Mouse (Mus musculus): ENCODE results near the gene Fbxw5. TPM values are rescaled to one million over a fixed set of nuclear protein-coding genes. Genes with fewer than 3 reads are reported as not detected.

The Fbxw5 gene
- polyA plus RNA-seq, 1 experiment from 2014 or later: 81.1 TPM

DNA sequence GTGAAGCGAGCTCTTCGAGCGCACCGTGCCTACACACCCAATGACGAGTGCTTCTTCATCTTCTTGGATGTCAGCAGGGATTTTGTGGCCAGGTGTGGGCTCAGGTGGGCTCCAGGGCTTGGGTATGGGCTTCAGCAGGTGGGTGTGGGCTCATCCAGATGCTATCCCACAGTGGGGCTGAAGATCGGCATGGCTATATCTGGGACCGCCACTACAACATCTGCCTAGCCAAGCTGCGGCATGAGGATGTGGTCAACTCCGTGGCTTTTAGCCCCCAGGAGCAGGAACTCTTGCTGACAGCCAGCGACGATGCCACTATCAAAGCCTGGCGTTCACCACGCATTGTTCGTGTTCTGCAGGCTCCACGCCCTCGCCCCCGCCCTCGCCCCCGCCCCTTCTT lies 4.0 kb downstream of the Fbxw5 start:
- Histone ChIP-seq H3K4me2 (ENCODE audit: low read depth, low read length) (no peak overlapping the region), H3K36me3 (ENCODE audit: control insufficient read depth, insufficient read depth, low read length) (peaks cover 16% of the 10 kb centered on the region), H3K27me3 (ENCODE audit: control insufficient read depth, insufficient read depth, low read depth, low read length) (no peaks in the 10 kb centered on the region), H3K27ac (ENCODE audit: low read length) (no peak overlapping the region), H3K9ac (ENCODE audit: low read length) (no peak overlapping the region), H3K9me3 (ENCODE audit: control insufficient read depth, low read length) (no peaks in the 10 kb centered on the region), H3K4me3 (ENCODE audit: low read length) (no peak overlapping the region), H3K4me1 (replicated peaks; ENCODE audit: control insufficient read depth, insufficient read depth, low read length) (peaks cover 11% of the 10 kb centered on the region)
- WGBS: 89% methylated on average over 19 of the region's 19 CpGs
- no peak for ATAC-seq (ENCODE audit: low read depth)

DNA sequence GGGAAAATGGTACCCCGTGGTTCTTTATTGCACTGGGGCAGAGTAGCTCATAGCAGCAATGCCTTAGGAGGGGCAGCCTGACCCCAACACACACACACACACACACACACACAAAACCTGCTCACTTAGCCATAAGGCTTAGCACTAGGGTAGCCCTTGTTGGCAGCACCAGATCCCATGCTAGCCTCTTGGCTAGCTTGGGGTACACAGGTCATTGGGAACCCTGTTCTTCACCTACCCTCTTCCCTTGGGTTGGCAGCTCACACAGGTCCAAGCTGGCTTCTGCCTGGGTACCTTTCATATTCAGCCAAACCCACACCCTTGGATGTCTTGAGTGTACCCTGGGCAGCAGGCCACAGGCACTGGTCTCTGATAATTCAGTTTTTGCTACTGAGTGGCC lies 4.5 kb downstream of the Fbxw5 start:
- WGBS: 91% methylated on average over 1 of the region's 1 CpGs
- Histone ChIP-seq H3K4me2 (ENCODE audit: low read depth, low read length) (no peak overlapping the region), H3K27me3 (ENCODE audit: control insufficient read depth, insufficient read depth, low read depth, low read length) (no peaks in the 10 kb centered on the region), H3K36me3 (ENCODE audit: control insufficient read depth, insufficient read depth, low read length) (peaks cover 16% of the 10 kb centered on the region), H3K4me1 (replicated peaks; ENCODE audit: control insufficient read depth, insufficient read depth, low read length) (peaks cover 11% of the 10 kb centered on the region), H3K9ac (ENCODE audit: low read length) (no peak overlapping the region), H3K9me3 (ENCODE audit: control insufficient read depth, low read length) (no peaks in the 10 kb centered on the region), H3K27ac (ENCODE audit: low read length) (no peak overlapping the region), H3K4me3 (ENCODE audit: low read length) (no peak overlapping the region)
- ATAC-seq (ENCODE audit: low read depth): no peak

DNA sequence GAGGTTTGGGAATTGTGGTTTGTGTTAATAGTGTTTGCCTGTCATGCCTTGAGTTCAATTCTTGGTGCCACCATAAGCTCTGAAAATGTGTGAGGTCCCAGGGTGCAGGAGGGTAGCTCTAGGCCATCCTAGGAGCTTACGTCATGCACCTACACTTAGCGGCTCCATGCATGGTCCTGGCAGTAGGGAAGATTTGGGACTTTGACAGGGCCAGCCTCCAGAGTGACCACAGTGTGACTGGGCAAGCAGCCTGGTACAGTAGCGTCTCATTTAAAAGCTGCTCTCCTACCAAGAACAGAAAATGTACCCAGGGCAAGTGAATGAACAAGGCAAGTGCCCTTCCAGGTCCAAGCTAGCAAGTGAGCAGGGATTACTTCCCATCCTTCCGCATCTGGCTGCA lies 5.3 kb downstream of the Fbxw5 start:
- H3K4me2 ChIP-seq (ENCODE audit: low read depth, low read length): no peak overlapping the region
- no peaks in the 10 kb centered on the region for H3K9me3 ChIP-seq (ENCODE audit: control insufficient read depth, low read length)
- no peak overlapping the region for H3K9ac ChIP-seq (ENCODE audit: low read length)
- no peak for ATAC-seq (ENCODE audit: low read depth)
- H3K4me3 ChIP-seq (ENCODE audit: low read length): no peak overlapping the region
- no peak overlapping the region for H3K27ac ChIP-seq (ENCODE audit: low read length)
- peaks cover 8% of the 10 kb centered on the region for H3K4me1 ChIP-seq (replicated peaks; ENCODE audit: control insufficient read depth, insufficient read depth, low read length)
- peaks cover 16% of the 10 kb centered on the region for H3K36me3 ChIP-seq (ENCODE audit: control insufficient read depth, insufficient read depth, low read length)
- 90% methylated on average over 4 of the region's 4 CpGs for WGBS
- H3K27me3 ChIP-seq (ENCODE audit: control insufficient read depth, insufficient read depth, low read depth, low read length): no peaks in the 10 kb centered on the region

DNA sequence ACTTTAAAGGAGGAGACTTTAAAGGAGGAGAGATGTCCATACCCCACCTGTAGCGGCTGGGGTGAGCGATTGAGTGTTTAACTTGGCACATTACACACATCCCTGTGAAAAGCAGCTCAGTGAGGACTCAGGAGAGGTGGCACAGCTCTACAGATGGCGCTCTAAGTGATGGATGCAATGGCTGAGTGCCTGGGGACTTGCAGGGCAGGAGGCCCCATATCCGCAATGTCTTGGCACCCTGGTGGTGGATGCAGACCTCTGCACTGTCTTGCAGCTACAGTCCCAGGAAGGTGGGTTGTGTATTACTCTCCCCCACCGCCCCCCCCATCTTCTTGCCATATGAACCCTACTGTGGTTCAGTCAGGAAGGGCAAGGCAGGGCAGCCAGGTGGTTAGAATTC lies 6.4 kb downstream of the Fbxw5 start:
- WGBS: 23% methylated on average over 5 of the region's 5 CpGs
- no peak overlapping the region for H3K27ac ChIP-seq (ENCODE audit: low read length)
- H3K9ac ChIP-seq (ENCODE audit: low read length): no peak overlapping the region
- no peak overlapping the region for H3K4me2 ChIP-seq (ENCODE audit: low read depth, low read length)
- ATAC-seq (ENCODE audit: low read depth): peak; percentile 59; the same call in 1 of the 2 replicates
- peaks cover under 1% of the 10 kb centered on the region; the same call in 1 of the 2 replicates for H3K4me1 ChIP-seq (replicated peaks; ENCODE audit: control insufficient read depth, insufficient read depth, low read length)
- H3K4me3 ChIP-seq (ENCODE audit: low read length): no peak overlapping the region
- H3K27me3 ChIP-seq (ENCODE audit: control insufficient read depth, insufficient read depth, low read depth, low read length): no peaks in the 10 kb centered on the region
- no peaks in the 10 kb centered on the region for H3K9me3 ChIP-seq (ENCODE audit: control insufficient read depth, low read length)
- peaks cover 16% of the 10 kb centered on the region for H3K36me3 ChIP-seq (ENCODE audit: control insufficient read depth, insufficient read depth, low read length)

DNA sequence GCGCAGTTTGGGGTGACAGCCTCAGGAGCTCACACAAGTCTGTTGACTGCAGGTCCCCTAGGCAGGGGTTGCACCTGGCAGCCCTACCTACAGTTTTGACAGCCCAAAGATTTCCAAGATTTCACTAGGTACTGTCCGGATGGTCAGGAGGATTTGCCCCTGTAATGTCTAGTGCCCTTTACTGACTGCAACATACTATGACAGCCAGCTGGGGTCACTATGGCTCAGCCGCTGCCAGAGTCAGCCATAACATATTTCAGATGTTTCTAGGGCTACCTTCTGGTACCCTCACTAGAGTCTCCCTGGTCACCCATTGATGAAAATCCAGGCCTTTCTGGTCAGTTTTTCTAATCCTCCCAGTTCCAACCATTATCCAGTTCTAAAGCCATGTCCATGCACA lies 9.4 kb downstream of the Fbxw5 start:
- Histone ChIP-seq H3K36me3 (ENCODE audit: control insufficient read depth, insufficient read depth, low read length) (peaks cover 2% of the 10 kb centered on the region; the same call in 1 of the 2 replicates), H3K4me2 (ENCODE audit: low read depth, low read length) (no peak overlapping the region), H3K4me3 (ENCODE audit: low read length) (no peak overlapping the region), H3K27me3 (ENCODE audit: control insufficient read depth, insufficient read depth, low read depth, low read length) (no peaks in the 10 kb centered on the region), H3K27ac (ENCODE audit: low read length) (no peak overlapping the region), H3K4me1 (replicated peaks; ENCODE audit: control insufficient read depth, insufficient read depth, low read length) (no peaks in the 10 kb centered on the region), H3K9me3 (ENCODE audit: control insufficient read depth, low read length) (no peaks in the 10 kb centered on the region), H3K9ac (ENCODE audit: low read length) (no peak overlapping the region)
- 62% methylated on average over 3 of the region's 3 CpGs for WGBS
- ATAC-seq (ENCODE audit: low read depth): no peak

DNA sequence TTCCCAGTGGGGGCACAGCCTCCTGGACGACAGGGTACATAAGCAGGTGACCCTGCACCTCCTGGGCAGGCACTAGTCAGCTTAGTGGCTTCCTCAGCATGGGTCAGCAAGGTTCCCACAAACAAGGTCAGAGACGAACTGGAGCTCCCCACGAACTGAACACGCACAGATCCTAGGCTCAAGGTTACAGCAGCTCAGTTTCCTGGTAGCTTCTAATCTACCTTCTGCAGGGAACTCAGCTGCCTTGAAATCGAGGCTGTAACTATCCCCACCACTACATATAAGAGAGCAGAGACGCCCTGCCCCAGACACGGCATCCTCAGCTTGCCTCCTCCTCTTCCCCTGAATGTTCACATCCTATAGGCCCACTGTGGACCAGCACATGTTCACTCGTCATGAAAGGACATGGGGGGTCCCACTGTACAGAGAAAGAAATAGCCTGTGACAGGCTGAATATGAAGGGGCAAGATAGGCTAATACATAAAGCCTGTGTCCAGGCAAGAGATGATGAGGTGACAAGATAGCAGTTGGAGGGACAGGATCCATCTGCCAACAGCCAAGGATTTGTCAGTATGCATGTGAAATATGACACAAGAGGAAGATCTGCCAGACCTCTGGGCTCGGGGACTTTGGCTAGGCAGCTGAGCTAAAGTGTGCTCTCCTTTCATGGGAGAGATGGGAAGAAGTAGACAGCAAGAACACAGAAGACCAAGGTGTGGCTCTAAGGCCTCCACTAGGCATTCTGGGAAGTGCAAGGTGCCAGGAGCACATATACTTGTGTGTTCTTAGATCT lies 26.2 kb downstream of the Fbxw5 start:
- WGBS: 81% methylated on average over 9 of the region's 9 CpGs
- no peak for ATAC-seq (ENCODE audit: low read depth)
- H3K36me3 ChIP-seq (ENCODE audit: control insufficient read depth, insufficient read depth, low read length): peaks cover 69% of the 10 kb centered on the region

DNA sequence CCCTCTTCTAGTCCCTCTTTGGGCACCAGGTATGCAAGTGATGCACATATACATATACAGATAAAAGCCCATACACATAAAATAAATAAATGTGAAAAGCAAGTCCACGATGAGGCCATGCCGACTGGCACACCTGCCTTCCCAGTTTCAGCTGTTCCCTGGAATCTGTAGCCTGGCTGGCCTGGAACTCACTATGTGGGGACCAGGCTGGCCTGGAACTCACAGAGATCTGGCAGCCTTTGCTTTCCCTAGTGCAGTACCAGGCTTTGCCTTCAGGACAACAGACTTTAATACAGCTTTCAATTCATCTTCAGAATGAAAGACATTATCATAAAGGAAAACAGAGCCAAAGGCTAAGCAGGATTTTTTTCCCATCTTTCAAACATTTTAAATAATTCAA lies 33.2 kb downstream of the Fbxw5 start:
- H3K9ac ChIP-seq (ENCODE audit: low read length): no peak overlapping the region
- H3K4me1 ChIP-seq (replicated peaks; ENCODE audit: control insufficient read depth, insufficient read depth, low read length): no peaks in the 10 kb centered on the region
- no peak overlapping the region for H3K4me2 ChIP-seq (ENCODE audit: low read depth, low read length)
- peaks cover 36% of the 10 kb centered on the region for H3K36me3 ChIP-seq (ENCODE audit: control insufficient read depth, insufficient read depth, low read length)
- 97% methylated on average over 2 of the region's 2 CpGs for WGBS
- no peak overlapping the region for H3K27ac ChIP-seq (ENCODE audit: low read length)
- no peaks in the 10 kb centered on the region for H3K27me3 ChIP-seq (ENCODE audit: control insufficient read depth, insufficient read depth, low read depth, low read length)
- ATAC-seq (ENCODE audit: low read depth): no peak
- no peak overlapping the region for H3K4me3 ChIP-seq (ENCODE audit: low read length)
- no peaks in the 10 kb centered on the region for H3K9me3 ChIP-seq (ENCODE audit: control insufficient read depth, low read length)

More for the DNA sequence above, 26.2 kb downstream of the Fbxw5 start:
- H3K4me2 ChIP-seq (ENCODE audit: low read depth, low read length): no peak overlapping the region
- H3K9ac ChIP-seq (ENCODE audit: low read length): no peak overlapping the region
- H3K4me1 ChIP-seq (replicated peaks; ENCODE audit: control insufficient read depth, insufficient read depth, low read length): no peaks in the 10 kb centered on the region
- no peak overlapping the region for H3K4me3 ChIP-seq (ENCODE audit: low read length)
- H3K27ac ChIP-seq (ENCODE audit: low read length): no peak overlapping the region
- no peaks in the 10 kb centered on the region for H3K9me3 ChIP-seq (ENCODE audit: control insufficient read depth, low read length)
- no peaks in the 10 kb centered on the region for H3K27me3 ChIP-seq (ENCODE audit: control insufficient read depth, insufficient read depth, low read depth, low read length)

DNA sequence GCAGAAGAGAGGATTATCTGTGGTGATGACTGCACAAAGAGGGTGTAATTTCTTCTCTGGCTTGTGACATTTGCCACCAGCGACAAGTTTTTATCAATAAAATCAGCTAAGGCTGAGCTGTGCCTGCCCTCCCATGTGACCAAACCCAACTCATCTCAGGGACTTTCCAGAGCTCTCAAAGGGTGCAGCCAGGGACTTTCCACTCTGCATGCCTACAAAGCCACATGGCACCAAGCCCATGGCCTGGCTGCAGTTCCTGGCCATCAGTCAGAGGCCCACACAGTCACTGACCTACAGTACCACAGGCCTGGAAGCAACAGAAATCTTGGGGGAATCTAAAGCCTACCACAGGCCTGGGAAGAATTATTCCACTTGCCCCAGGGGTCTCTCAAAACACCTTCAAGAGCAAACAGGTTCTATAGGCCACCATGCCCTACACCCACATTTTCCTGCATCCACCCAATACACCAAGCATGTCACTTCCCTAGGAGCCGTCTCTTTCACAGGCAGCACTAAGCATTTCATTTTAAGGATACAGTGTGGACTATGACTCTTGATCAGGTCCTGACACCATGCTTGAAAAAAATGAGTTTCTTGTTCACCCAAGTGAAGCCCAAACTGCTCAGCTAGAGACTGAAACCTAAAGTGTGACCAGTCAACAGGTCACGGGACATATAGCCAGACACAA lies 33.8 kb downstream of the Fbxw5 start:
- no peak for ATAC-seq (ENCODE audit: low read depth)
- Histone ChIP-seq H3K9ac (ENCODE audit: low read length) (no peak overlapping the region), H3K9me3 (ENCODE audit: control insufficient read depth, low read length) (no peaks in the 10 kb centered on the region), H3K4me1 (replicated peaks; ENCODE audit: control insufficient read depth, insufficient read depth, low read length) (no peaks in the 10 kb centered on the region), H3K27me3 (ENCODE audit: control insufficient read depth, insufficient read depth, low read depth, low read length) (no peaks in the 10 kb centered on the region), H3K4me2 (ENCODE audit: low read depth, low read length) (no peak overlapping the region), H3K4me3 (ENCODE audit: low read length) (no peak overlapping the region), H3K36me3 (ENCODE audit: control insufficient read depth, insufficient read depth, low read length) (peaks cover 30% of the 10 kb centered on the region), H3K27ac (ENCODE audit: low read length) (no peak overlapping the region)
- 81% methylated on average over 3 of the region's 3 CpGs for WGBS

DNA sequence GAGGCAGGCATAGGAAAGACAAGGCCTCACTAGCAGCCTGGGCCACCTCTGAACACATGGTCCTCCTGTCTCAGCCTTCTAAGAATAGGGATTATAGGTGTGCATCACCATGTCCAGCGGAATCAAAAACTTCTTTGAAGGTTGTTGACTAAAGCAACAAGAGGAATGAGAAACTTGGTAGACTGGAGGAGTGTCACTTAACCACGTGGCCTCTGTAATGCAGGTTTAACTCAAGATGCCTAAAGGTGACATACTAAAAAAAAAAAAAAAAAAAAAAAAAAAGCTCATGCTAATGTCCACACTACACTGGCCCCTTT lies 34.3 kb downstream of the Fbxw5 start:
- Histone ChIP-seq H3K9me3 (ENCODE audit: control insufficient read depth, low read length) (no peaks in the 10 kb centered on the region), H3K4me1 (replicated peaks; ENCODE audit: control insufficient read depth, insufficient read depth, low read length) (no peaks in the 10 kb centered on the region), H3K27ac (ENCODE audit: low read length) (no peak overlapping the region), H3K36me3 (ENCODE audit: control insufficient read depth, insufficient read depth, low read length) (peaks cover 25% of the 10 kb centered on the region), H3K4me3 (ENCODE audit: low read length) (no peak overlapping the region), H3K4me2 (ENCODE audit: low read depth, low read length) (no peak overlapping the region), H3K27me3 (ENCODE audit: control insufficient read depth, insufficient read depth, low read depth, low read length) (no peaks in the 10 kb centered on the region), H3K9ac (ENCODE audit: low read length) (no peak overlapping the region)
- ATAC-seq (ENCODE audit: low read depth): no peak
- 88% methylated on average over 2 of the region's 2 CpGs for WGBS

All from lung, embryonic 16.5 days (tissue).